Comparison of ENCODE assay signal across 8 mouse cellular contexts in the genomic region with DNA sequence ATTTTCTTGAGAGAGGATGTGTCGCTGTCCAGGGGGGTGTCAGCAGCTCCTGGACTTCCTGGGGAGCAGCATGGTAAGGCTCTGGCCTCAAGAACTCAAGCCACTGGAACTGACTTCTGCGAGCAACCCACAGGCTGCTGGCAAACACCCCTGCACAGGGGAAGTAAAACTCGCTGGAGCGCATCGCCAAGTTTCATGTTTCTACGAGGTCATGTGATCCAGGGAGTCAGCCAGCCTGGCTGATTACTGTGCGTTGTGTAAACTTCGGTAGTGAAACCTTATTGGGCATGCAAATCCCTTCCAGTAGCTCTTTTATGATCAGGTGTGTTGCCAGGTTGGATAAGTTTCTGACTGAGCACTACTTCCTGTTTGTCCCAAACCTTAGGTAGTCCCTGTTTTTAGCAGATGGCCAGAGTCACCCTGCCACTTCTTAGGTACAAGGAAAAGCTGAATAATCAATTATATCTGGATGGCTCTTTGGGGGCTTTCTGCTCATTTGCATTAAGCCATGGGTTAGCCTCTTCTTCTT. TPM values are rescaled to one million over a fixed set of nuclear protein-coding genes. Genes with fewer than 3 reads are reported as not detected.
DNase-seq lines count a peak whose midpoint lies in the region; ATAC-seq and TF ChIP-seq lines count a peak whose summit lies in the region.

A gene (minus strand): TSS at position 479 of the 529 bp plus-strand sequence.

- H3K4me1 ChIP-seq in kidney, embryonic 16.5 days (ENCODE audit: insufficient read depth, low read length): peaks cover 48% of the 10 kb centered on the region
- H3K4me1 ChIP-seq in liver, embryonic 11.5 days (replicated peaks; ENCODE audit: control insufficient read depth, insufficient read depth, low read length): peaks cover 4% of the 10 kb centered on the region
- peaks cover 6% of the 10 kb centered on the region; the same call in 1 of the 2 replicates for H3K4me1 ChIP-seq in forebrain, embryonic 16.5 days (replicated peaks; ENCODE audit: control insufficient read depth, insufficient read depth, low read length)

- H3K36me3 ChIP-seq in C2C12 (ENCODE audit: control insufficient read depth, insufficient read depth): no peaks in the 10 kb centered on the region
- no peaks in the 10 kb centered on the region for H3K36me3 ChIP-seq in kidney, embryonic 16.5 days (ENCODE audit: insufficient read depth, low read length)
- H3K36me3 ChIP-seq in liver, embryonic 11.5 days (ENCODE audit: control insufficient read depth, insufficient read depth, low read length): no peaks in the 10 kb centered on the region
- H3K36me3 ChIP-seq in forebrain, embryonic 16.5 days (ENCODE audit: control insufficient read depth, insufficient read depth): no peaks in the 10 kb centered on the region

- no peaks in the 10 kb centered on the region for H3K27me3 ChIP-seq in C2C12 (ENCODE audit: control insufficient read depth, insufficient read depth, insufficient read length)
- no peaks in the 10 kb centered on the region for H3K27me3 ChIP-seq in kidney, embryonic 16.5 days (ENCODE audit: insufficient read depth, low read length)
- no peaks in the 10 kb centered on the region for H3K27me3 ChIP-seq in liver, embryonic 11.5 days (replicated peaks; ENCODE audit: control insufficient read depth, insufficient read depth, low read length)
- H3K27me3 ChIP-seq in forebrain, embryonic 16.5 days (replicated peaks; ENCODE audit: control insufficient read depth, insufficient read depth, low read length): no peaks in the 10 kb centered on the region

- TF ChIP-seq CTCF in C2C12 (IDR thresholded peaks at IDR 0.05; ENCODE audit: control insufficient read depth, insufficient read depth, insufficient read length): no peak

- ATAC-seq in kidney, embryonic 16.5 days (ENCODE audit: low FRiP score, low TSS enrichment): peak; percentile 87
- ATAC-seq in liver, embryonic 11.5 days (replicated peaks; ENCODE audit: low FRiP score): no peak
- ATAC-seq in forebrain, embryonic 16.5 days: no peak

- DNase-seq in adrenal gland, postnatal 14 days: peak; percentile 73
- DNase-seq in gastrocnemius, adult 8-10 months (ENCODE audit: low spot score in 2 of 2): peak; percentile 36 to 62
- no peak for DNase-seq in liver, embryonic 11.5 days (ENCODE audit: low spot score)
- DNase-seq in right cerebral cortex, postnatal 10 days (ENCODE audit: low spot score in 2 of 2): peak; percentile 68 to 73
- no peak for DNase-seq in c-Kit-positive CD71-positive TER-119-positive erythroid progenitor cells, embryonic 14.5 days (ENCODE audit: low spot score)

- peak within 1 kb of the TSS; percentile 82 for H3K27ac ChIP-seq in kidney, embryonic 16.5 days (ENCODE audit: low read length)
- no peak within 1 kb of the TSS for H3K27ac ChIP-seq in liver, embryonic 11.5 days (ENCODE audit: low read depth, low read length)
- no peak within 1 kb of the TSS for H3K27ac ChIP-seq in forebrain, embryonic 16.5 days (ENCODE audit: low read length)

- WGBS in kidney, embryonic 16.5 days: 9% methylated on average over 8 of the region's 8 CpGs
- WGBS in liver, embryonic 11.5 days: 45% methylated on average over 8 of the region's 8 CpGs
- 56% methylated on average over 8 of the region's 8 CpGs for WGBS in forebrain, embryonic 16.5 days

- H3ac ChIP-seq in C2C12 (ENCODE audit: control insufficient read depth, insufficient read length, low read depth): peak within 1 kb of the TSS; percentile 42

- peaks cover 2% of the 10 kb centered on the region for H3K79me3 ChIP-seq in C2C12 (ENCODE audit: low read depth)

- H3K4me2 ChIP-seq in kidney, embryonic 16.5 days (replicated peaks; ENCODE audit: low read depth, low read length): peak within 1 kb of the TSS; percentile 41
- H3K4me2 ChIP-seq in liver, embryonic 11.5 days: peak within 1 kb of the TSS; percentile 22; the same call in 1 of the 2 replicates
- no peak within 1 kb of the TSS for H3K4me2 ChIP-seq in forebrain, embryonic 16.5 days (ENCODE audit: low read length)

- peaks cover 35% of the 10 kb centered on the region for H3K79me2 ChIP-seq in C2C12 (ENCODE audit: control insufficient read depth, insufficient read depth)

- H3K9me3 ChIP-seq in kidney, embryonic 16.5 days (ENCODE audit: low read length): no peaks in the 10 kb centered on the region
- no peaks in the 10 kb centered on the region for H3K9me3 ChIP-seq in liver, embryonic 11.5 days (ENCODE audit: control insufficient read depth, low read length)
- H3K9me3 ChIP-seq in forebrain, embryonic 16.5 days (ENCODE audit: control insufficient read depth, low read length): no peaks in the 10 kb centered on the region

- peak within 1 kb of the TSS; percentile 39 for H3K9ac ChIP-seq in kidney, embryonic 16.5 days (replicated peaks; ENCODE audit: low read length)
- no peak within 1 kb of the TSS for H3K9ac ChIP-seq in liver, embryonic 11.5 days (ENCODE audit: low read depth, low read length)
- H3K9ac ChIP-seq in forebrain, embryonic 16.5 days (replicated peaks; ENCODE audit: low read depth, low read length): no peak within 1 kb of the TSS

- H3K4me3 ChIP-seq in C2C12 (ENCODE audit: insufficient read depth, poor library complexity, severe bottlenecking): peak within 1 kb of the TSS; percentile 16
- peak within 1 kb of the TSS; percentile 28 for H3K4me3 ChIP-seq in kidney, embryonic 16.5 days (ENCODE audit: low read length)
- H3K4me3 ChIP-seq in liver, embryonic 11.5 days (ENCODE audit: low read depth, low read length): no peak within 1 kb of the TSS
- H3K4me3 ChIP-seq in forebrain, embryonic 16.5 days (replicated peaks; ENCODE audit: low read length): no peak within 1 kb of the TSS

TF ChIP-seq in C2C12, 6 proteins besides CTCF, POLR2A, EP300 and RAD21:
- TF ChIP-seq USF1 (IDR thresholded peaks at IDR 0.05; ENCODE audit: low read depth) (peak; percentile 96), MAX (IDR thresholded peaks at IDR 0.05) (no peak), CEBPB (IDR thresholded peaks at IDR 0.05; ENCODE audit: low read depth) (peak; percentile 25), MYOG (IDR thresholded peaks at IDR 0.05; ENCODE audit: control insufficient read depth, extremely low read depth, insufficient read length) (no peak)

RNA-seq across cellular contexts. Expression of the gene that starts here (rescaled TPM):
- 6.5 TPM for polyA plus RNA-seq in C2C12 (2012; fragmentation: generic; extraction: Trizol)
- 1.7 and 4.8 TPM in 2 replicates for total RNA-seq in adrenal gland, postnatal 14 days (2021)
- total RNA-seq in gastrocnemius, adult 8-10 months (2022): 1 to 10 TPM in 2 of 4 experiments, under 1 TPM in 2; 0.83 to 1.1 (median 1.0) TPM
- polyA plus RNA-seq in kidney, embryonic 16.5 days (2015; fragmentation: Nextera tagmentation; extraction: Ambion mirVana): 19.2 and 20.8 TPM in 2 replicates
- polyA plus RNA-seq in liver, embryonic 11.5 days (2014; fragmentation: Nextera tagmentation; extraction: Ambion mirVana): 0.26 and 0.31 TPM in 2 replicates
- polyA plus RNA-seq in forebrain, embryonic 16.5 days (2015; fragmentation: Nextera tagmentation; extraction: Ambion mirVana): 0.51 and 0.56 TPM in 2 replicates

Comparison
In these comparisons a context has a peak if more than half of its experiments do, and no peak if none do; other contexts are left out.
1. H3K4me3 ChIP-seq: peak in C2C12 (single experiment) and kidney, embryonic 16.5 days (single experiment); none in liver, embryonic 11.5 days (single experiment) and forebrain, embryonic 16.5 days (single experiment).
2. DNase-seq: peak in adrenal gland, postnatal 14 days (single experiment), gastrocnemius, adult 8-10 months (2 of 2) and right cerebral cortex, postnatal 10 days (2 of 2); none in liver, embryonic 11.5 days (single experiment) and c-Kit-positive CD71-positive TER-119-positive erythroid progenitor cells, embryonic 14.5 days (single experiment).